Mouse (Mus musculus) spleen, adult 2 months (tissue): Measurements from ENCODE around the gene Dock8. TPM values are rescaled to one million over a fixed set of nuclear protein-coding genes. Genes with fewer than 3 reads are reported as not detected.
A peak's percentile ranks its signal among the peaks of the same experiment; 100 is the strongest.

Experiments used
- DNase-seq, 2 experiments: peaks; one replicate each; pipeline versions ENCODE4 v3.0.0 to v3.0.0-alpha.2; 2012 to 2021; ENCODE audit warnings: low spot score in 2 of 2, low read depth in 1 of 2
- H3K27ac ChIP-seq: fragments of 200-500 bp; 2 replicates; pipeline ENCODE4 v1.5.1; 2012; ENCODE audit warnings: low read length, inconsistent platforms; ENCODE audit not compliant: insufficient read depth
- H3K27me3 ChIP-seq: fragments of 200-500 bp; 2 replicates; pipeline ENCODE4 v1.6.1; 2012; ENCODE audit warnings: mild to moderate bottlenecking, moderate library complexity, low read length, inconsistent platforms; ENCODE audit not compliant: control insufficient read depth, insufficient read depth
- H3K36me3 ChIP-seq: fragments of 200-500 bp; 2 replicates; pipeline ENCODE4 v1.6.1; 2012; ENCODE audit warnings: mild to moderate bottlenecking, low read length, inconsistent platforms; ENCODE audit not compliant: control insufficient read depth, insufficient read depth
- H3K4me1 ChIP-seq: fragments of 200-500 bp; 2 replicates; pipeline ENCODE4 v1.6.1; 2011; ENCODE audit warnings: inconsistent platforms; ENCODE audit not compliant: control insufficient read depth, insufficient read depth, insufficient read length
- H3K4me3 ChIP-seq: fragments of 200-500 bp; 2 replicates; pipeline ENCODE4 v1.5.1; 2011; ENCODE audit warnings: mild to moderate bottlenecking, inconsistent platforms; ENCODE audit not compliant: insufficient read depth, insufficient read length; ENCODE audit errors: extremely low read depth
- CTCF ChIP-seq: fragments of 200-500 bp; IDR thresholded peaks from 2 replicates; pipeline ENCODE4 v1.5.1; 2011; ENCODE audit warnings: mild to moderate bottlenecking, inconsistent platforms; ENCODE audit not compliant: insufficient read depth, insufficient read length, insufficient replicate concordance; ENCODE audit errors: extremely low read depth
- POLR2A ChIP-seq: fragments of 200-500 bp; IDR thresholded peaks from 2 replicates; pipeline ENCODE4 v1.6.1; 2011; ENCODE audit warnings: low read depth, low read length, inconsistent platforms
- WGBS: fragments of 180-500 bp; shearing (Covaris S2); methylation state at CpG from one replicate; pipeline ENCODE4 v1.1.7; 2018; 5-methylcytosine and 5-hydroxymethylcytosine counted together
- polyA plus RNA-seq: library from polyadenylated mRNA; depleted of rRNA; stranded (reverse); fragments of >200 nt; gene quantifications from 2 replicates; pipeline ENCODE4 v1.2.3, GENCODE M21; 2012

The Dock8 gene
- polyA plus RNA-seq, 1 experiment, result 36.6 TPM

DNA sequence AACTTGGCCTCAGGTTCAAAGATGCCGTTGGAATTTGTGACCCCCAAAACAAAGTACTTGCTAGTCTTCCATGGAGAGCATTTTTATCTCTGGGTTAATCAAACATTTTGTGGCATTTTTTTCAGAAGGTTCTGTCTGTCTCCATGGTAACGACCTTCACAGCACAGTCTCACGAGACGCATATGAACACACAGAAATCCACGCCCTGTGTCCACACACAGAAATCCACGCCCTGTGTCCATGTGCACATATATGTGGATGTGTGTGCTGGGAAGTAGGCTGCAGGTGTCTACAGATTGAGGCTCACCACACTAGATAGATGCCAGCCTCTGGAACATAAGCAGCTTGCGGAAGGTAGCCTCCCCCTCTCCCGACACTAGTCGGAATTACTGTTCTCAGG, 66.9 kb downstream of the Dock8 start:
- Histone ChIP-seq H3K36me3 (peaks cover 31% of the 10 kb centered on the region), H3K4me3 (no peak overlapping the region), H3K4me1 (peaks cover 4% of the 10 kb centered on the region; the same call in 1 of the 2 replicates), H3K27ac (no peak overlapping the region), H3K27me3 (no peaks in the 10 kb centered on the region)
- 87% methylated on average over 9 of the region's 9 CpGs for WGBS
- DNase-seq, result no peak
- TF ChIP-seq CTCF, result no peak
- no peak for TF ChIP-seq POLR2A

- Histone ChIP-seq H3K27me3 (no peaks in the 10 kb centered on the region), H3K27ac (no peak overlapping the region), H3K4me3 (no peak overlapping the region), H3K36me3 (peaks cover 39% of the 10 kb centered on the region), H3K4me1 (peaks cover 2% of the 10 kb centered on the region; the same call in 1 of the 2 replicates)
- no peak for DNase-seq
- 79% methylated on average over 8 of the region's 8 CpGs for WGBS
- TF ChIP-seq POLR2A (no peak), CTCF (no peak)
Measured at GRCm38 (mm10) chr19:25068518-25068917, 69.2 kb downstream of the Dock8 start.

- Histone ChIP-seq H3K27me3 (no peaks in the 10 kb centered on the region), H3K27ac (no peak overlapping the region), H3K36me3 (peaks cover 28% of the 10 kb centered on the region), H3K4me3 (no peak overlapping the region), H3K4me1 (peaks cover 2% of the 10 kb centered on the region; the same call in 1 of the 2 replicates)
- DNase-seq, result no peak
- TF ChIP-seq CTCF (no peak), POLR2A (no peak)
- WGBS, result 33% methylated on average over 9 of the region's 9 CpGs
Measured at GRCm38 (mm10) chr19:25072521-25072920, 73.2 kb downstream of the Dock8 start.

- H3K36me3 ChIP-seq, result peaks cover 34% of the 10 kb centered on the region
- 89% methylated on average over 6 of the region's 6 CpGs for WGBS
- no peak overlapping the region for H3K27ac ChIP-seq
- DNase-seq, result no peak
- peaks cover 8% of the 10 kb centered on the region; the same call in 1 of the 2 replicates for H3K4me1 ChIP-seq
- no peak for TF ChIP-seq CTCF
- no peak for TF ChIP-seq POLR2A
- no peaks in the 10 kb centered on the region for H3K27me3 ChIP-seq
- no peak overlapping the region for H3K4me3 ChIP-seq
Measured at GRCm38 (mm10) chr19:25074741-25075140, 75.4 kb downstream of the Dock8 start.

- H3K27ac ChIP-seq, result peak overlapping the region; percentile 39; the same call in 1 of the 2 replicates
- 94% methylated on average over 7 of the region's 7 CpGs for WGBS
- H3K4me3 ChIP-seq, result no peak overlapping the region
- H3K36me3 ChIP-seq, result peaks cover 40% of the 10 kb centered on the region
- DNase-seq, result no peak
- TF ChIP-seq POLR2A (no peak), CTCF (no peak)
- no peaks in the 10 kb centered on the region for H3K27me3 ChIP-seq
- H3K4me1 ChIP-seq, result peaks cover 7% of the 10 kb centered on the region; the same call in 1 of the 2 replicates
Measured at GRCm38 (mm10) chr19:25077636-25078035, 78.3 kb downstream of the Dock8 start.

DNA sequence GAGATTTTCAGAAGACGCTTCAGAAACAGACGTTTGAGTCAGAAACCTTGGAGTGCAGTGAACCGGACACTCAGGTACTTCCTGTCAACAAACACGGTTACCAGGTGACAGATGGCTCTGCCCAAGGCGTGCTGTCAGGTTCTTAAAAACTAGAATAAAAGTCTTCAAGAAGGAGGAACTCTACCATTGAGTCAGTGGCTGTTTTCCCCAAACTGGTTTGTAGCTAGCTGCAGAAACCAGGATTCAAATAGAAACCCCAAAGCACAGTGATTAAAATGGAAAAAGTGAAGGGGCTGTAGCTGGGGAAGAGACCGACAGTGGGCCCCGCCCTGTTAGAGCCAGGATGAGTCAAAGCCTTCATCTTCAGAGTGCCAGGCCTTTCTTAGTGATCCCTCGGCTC, 78.8 kb downstream of the Dock8 start:
- Histone ChIP-seq H3K27me3 (no peaks in the 10 kb centered on the region), H3K36me3 (peaks cover 40% of the 10 kb centered on the region), H3K4me3 (no peak overlapping the region), H3K27ac (no peak overlapping the region), H3K4me1 (peaks cover 6% of the 10 kb centered on the region; the same call in 1 of the 2 replicates)
- DNase-seq, result peak; percentile 27 to 39
- WGBS, result 57% methylated on average over 8 of the region's 8 CpGs
- TF ChIP-seq POLR2A, result no peak
- TF ChIP-seq CTCF, result no peak

- Histone ChIP-seq H3K27me3 (no peaks in the 10 kb centered on the region), H3K4me3 (no peak overlapping the region), H3K4me1 (peaks cover 6% of the 10 kb centered on the region; the same call in 1 of the 2 replicates), H3K27ac (no peak overlapping the region), H3K36me3 (peaks cover 50% of the 10 kb centered on the region)
- DNase-seq, result no peak
- TF ChIP-seq POLR2A, result no peak
- TF ChIP-seq CTCF, result no peak
- WGBS, result 95% methylated on average over 5 of the region's 5 CpGs
Measured at GRCm38 (mm10) chr19:25080166-25080565, 80.8 kb downstream of the Dock8 start.

- Histone ChIP-seq H3K27me3 (no peaks in the 10 kb centered on the region), H3K36me3 (peaks cover 63% of the 10 kb centered on the region), H3K27ac (no peak overlapping the region), H3K4me3 (no peak overlapping the region), H3K4me1 (peaks cover 3% of the 10 kb centered on the region; the same call in 1 of the 2 replicates)
- TF ChIP-seq POLR2A, result no peak
- no peak for TF ChIP-seq CTCF
- WGBS, result 91% methylated on average over 2 of the region's 2 CpGs
- no peak for DNase-seq
Measured at GRCm38 (mm10) chr19:25082839-25083238, 83.5 kb downstream of the Dock8 start.
